Mouse (Mus musculus) bone marrow macrophage, adult 2 months (primary cell): ENCODE data around the gene Dna2.

Source experiments
- CTCF ChIP-seq: IDR thresholded peaks from 2 replicates; pipeline ENCODE4 v1.5.1; 2012; ENCODE audit warnings: low read depth, mild to moderate bottlenecking, low read length, moderate library complexity
- POLR2A ChIP-seq: IDR thresholded peaks from 2 replicates; pipeline ENCODE4 v1.6.1; 2012; ENCODE audit warnings: mild to moderate bottlenecking, low read depth, low read length, borderline replicate concordance

GRCm38 (mm10) chr10:63022541-63023120, 75.8 kb downstream of the Dna2 start:
- TF ChIP-seq POLR2A (no peak), CTCF (no peak)
